Mouse (Mus musculus) heart, embryonic 14.5 days (tissue): Measurements from ENCODE around the gene Adam8. TPM values are rescaled to one million over a fixed set of nuclear protein-coding genes. Genes with fewer than 3 reads are reported as not detected.

Experiments
- ATAC-seq: fragments of 200-750 bp; cut with Nextera tagmentation; 2 replicates; pipeline ENCODE4 v1.8.0; 2017; ENCODE audit warnings: low read depth, moderate TSS enrichment; ENCODE audit not compliant: insufficient number of reproducible peaks, insufficient read depth, low FRiP score
- H3K27ac ChIP-seq, 2 experiments: fragments of 200-500 bp in 1 of 2; fragments of 300-500 bp in 1 of 2; sonication (generic) in 1 of 2; replicated peaks in 1 of 2; 2 replicates each; pipeline ENCODE4 v1.5.1; 2012 to 2014; ENCODE audit warnings: low read depth in 2 of 2, low read length in 2 of 2, control low read depth in 1 of 2, mild to moderate bottlenecking in 1 of 2, mixed read lengths in 1 of 2; ENCODE audit not compliant: control insufficient read depth in 1 of 2, insufficient read depth in 1 of 2
- H3K27me3 ChIP-seq: fragments of 300-500 bp; sonication (generic); 2 replicates; pipeline ENCODE4 v1.6.1; 2014; ENCODE audit warnings: mild to moderate bottlenecking, low read length, control low read depth; ENCODE audit not compliant: control insufficient read depth, insufficient read depth
- H3K36me3 ChIP-seq: fragments of 300-500 bp; sonication (generic); 2 replicates; pipeline ENCODE4 v1.6.1; 2014; ENCODE audit warnings: mild to moderate bottlenecking, control low read depth, low read length, mixed read lengths; ENCODE audit not compliant: control insufficient read depth, insufficient read depth
- H3K4me1 ChIP-seq, 2 experiments: fragments of 200-500 bp in 1 of 2; fragments of 300-500 bp in 1 of 2; sonication (generic) in 1 of 2; 2 replicates each; pipeline ENCODE4 v1.6.1; 2012 to 2014; ENCODE audit warnings: low read length in 2 of 2, control low read depth in 1 of 2, mixed read lengths in 1 of 2; ENCODE audit not compliant: control insufficient read depth in 2 of 2, insufficient read depth in 2 of 2
- H3K4me2 ChIP-seq: fragments of 300-500 bp; sonication (generic); 2 replicates; pipeline ENCODE4 v1.6.1; 2014; ENCODE audit warnings: mild to moderate bottlenecking, low read length
- H3K4me3 ChIP-seq, 2 experiments: fragments of 200-500 bp in 1 of 2; fragments of 300-500 bp in 1 of 2; sonication (generic) in 1 of 2; 2 replicates each; pipeline ENCODE4 v1.5.1; 2012 to 2014; ENCODE audit warnings: low read length in 2 of 2, mild to moderate bottlenecking in 2 of 2, control low read depth in 1 of 2, low read depth in 1 of 2, moderate library complexity in 1 of 2; ENCODE audit not compliant: control insufficient read depth in 1 of 2, insufficient read depth in 1 of 2
- H3K9ac ChIP-seq: fragments of 300-500 bp; sonication (generic); 2 replicates; pipeline ENCODE4 v1.6.1; 2014; ENCODE audit warnings: mild to moderate bottlenecking, low read length
- H3K9me3 ChIP-seq: fragments of 300-500 bp; sonication (generic); 2 replicates; pipeline ENCODE4 v1.6.1; 2016; ENCODE audit warnings: low read length, control low read depth; ENCODE audit not compliant: control insufficient read depth
- WGBS: fragments of 180-500 bp; shearing (Covaris S2); extraction: QIAGEN DNeasy Blood & Tissue Kit; methylation state at CpG from one replicate; pipeline ENCODE4 v1.1.7; 2014; 5-methylcytosine and 5-hydroxymethylcytosine counted together
- polyA plus RNA-seq: library from polyadenylated mRNA; unstranded; fragments of >200 nt; fragmentation: Nextera tagmentation; extraction: Ambion mirVana; gene quantifications from 2 replicates; pipeline ENCODE4 v1.2.1, GENCODE M21; 2014

Adam8 gene
- 0.82 and 1.5 TPM in 2 replicates for polyA plus RNA-seq

DNA sequence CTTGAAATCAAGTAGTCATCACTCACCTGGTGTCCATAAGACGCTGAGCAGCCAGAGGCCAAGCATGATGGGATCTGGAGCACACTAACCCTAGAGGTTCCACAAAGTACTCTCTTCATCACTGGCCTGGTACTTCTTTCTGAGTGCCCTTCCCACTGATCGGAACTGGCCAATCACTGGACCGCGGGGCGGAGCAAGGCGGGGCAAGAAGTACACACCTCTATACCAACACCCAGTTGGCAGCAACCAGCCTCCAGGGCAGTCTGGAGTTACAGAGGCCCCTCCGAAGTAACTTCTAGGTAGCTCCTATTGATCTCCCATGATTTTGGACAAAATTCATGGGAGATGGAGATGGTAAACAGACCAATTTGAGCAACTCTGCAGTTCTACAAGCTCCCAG lies at the start of gene Adam8:
Gene Adam8 (minus strand): TSS at position 157 of the 400 bp plus-strand sequence.
- Histone ChIP-seq H3K27ac (no peak within 1 kb of the TSS), H3K4me3 (no peak within 1 kb of the TSS), H3K27me3 (0 out of 2 replicates have a peak, but pooled peaks cover 13% of the 10 kb centered on the region), H3K36me3 (peaks cover 32% of the 10 kb centered on the region), H3K4me2 (no peak within 1 kb of the TSS), H3K9me3 (no peaks in the 10 kb centered on the region), H3K4me1 (no peaks in the 10 kb centered on the region), H3K9ac (no peak within 1 kb of the TSS)
- no peak for ATAC-seq
- 16% methylated on average over 7 of the region's 7 CpGs for WGBS

DNA sequence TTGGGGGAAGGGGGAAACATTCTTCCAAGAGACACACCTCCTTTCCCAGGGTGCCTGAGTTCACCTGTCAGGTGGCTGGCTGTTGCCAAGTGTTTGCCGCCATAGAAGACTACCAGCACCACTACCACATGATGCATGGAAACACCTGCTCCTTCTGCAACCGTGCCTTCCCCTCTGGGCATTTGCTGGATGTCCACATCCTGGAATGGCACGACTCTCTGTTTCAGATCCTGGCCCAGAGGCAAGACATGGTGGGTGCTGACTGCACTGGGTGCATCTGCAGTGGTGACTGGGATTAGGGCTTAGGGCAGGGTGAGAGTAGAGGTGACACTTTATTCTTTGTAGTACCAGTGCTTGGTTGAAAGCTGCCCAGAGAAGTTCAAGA lies 44.8 kb upstream of the Adam8 start:
- Histone ChIP-seq H3K36me3 (peaks cover 39% of the 10 kb centered on the region), H3K4me2 (peak overlapping the region; percentile 84), H3K9me3 (no peaks in the 10 kb centered on the region), H3K4me3 (peak overlapping the region; percentile 59 to 79), H3K9ac (peak overlapping the region; percentile 90), H3K4me1 (peaks cover 3 to 11% of the 10 kb centered on the region in 2 experiments), H3K27ac (no peak overlapping the region), H3K27me3 (no peaks in the 10 kb centered on the region)
- 52% methylated on average over 3 of the region's 3 CpGs for WGBS
- no peak for ATAC-seq

DNA sequence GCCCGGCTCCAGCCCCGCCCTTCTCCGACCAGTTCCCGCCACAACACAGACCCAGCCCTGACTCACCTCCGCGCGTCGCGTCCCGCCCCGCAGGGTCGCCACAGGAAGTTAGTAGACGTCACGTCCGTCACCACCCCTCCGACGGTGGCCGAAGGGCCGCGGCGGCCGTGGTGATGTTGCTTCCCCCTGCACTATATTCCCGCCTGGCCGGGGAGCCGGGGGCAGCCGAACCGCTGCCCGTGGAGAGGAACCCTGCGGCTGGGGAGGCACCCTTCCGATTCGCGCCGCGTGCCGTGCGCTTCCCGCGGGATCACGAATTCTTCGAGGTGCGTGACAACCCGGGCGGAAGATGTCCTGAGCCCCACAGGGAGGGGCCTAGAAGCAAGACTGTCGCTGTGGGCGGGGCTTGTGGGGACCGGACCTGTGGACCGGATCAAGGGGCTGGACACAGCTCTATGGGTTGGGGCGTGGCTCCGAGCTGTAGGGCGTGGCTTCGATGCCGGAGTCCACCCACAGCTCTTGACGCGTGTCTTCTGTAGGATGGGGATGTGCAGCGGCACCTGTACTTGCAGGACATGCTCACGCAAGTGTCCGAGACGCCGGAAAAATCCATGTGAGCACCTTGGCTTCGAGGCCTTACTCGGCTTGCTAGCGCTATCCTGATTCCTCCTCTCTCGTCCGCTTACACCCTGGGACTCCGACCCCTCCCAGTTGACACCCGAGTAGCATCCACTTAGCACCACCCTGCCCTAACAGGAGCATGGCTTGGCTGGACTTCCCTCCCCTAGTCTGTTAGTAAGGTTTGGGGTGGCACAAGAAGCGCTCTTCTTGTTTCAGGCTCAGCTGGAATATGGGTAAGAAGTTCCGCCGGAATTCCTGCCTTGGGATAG lies 44.2 kb upstream of the Adam8 start, which contains the start of the genes Zfp511 and Tubgcp2:
Gene Zfp511 (plus strand): TSS at position 111 of the 890 bp plus-strand sequence.
Gene Tubgcp2 (minus strand): TSS at position 389 of the 890 bp plus-strand sequence.
- ATAC-seq: peak; percentile 96
- peak within 1 kb of the TSS; percentile 90 for H3K9ac ChIP-seq
- peaks cover 3 to 11% of the 10 kb centered on the region in 2 experiments for H3K4me1 ChIP-seq
- H3K27ac ChIP-seq: peak within 1 kb of the TSS; percentile 62 to 89
- peaks cover 45% of the 10 kb centered on the region for H3K36me3 ChIP-seq
- H3K27me3 ChIP-seq: no peaks in the 10 kb centered on the region
- WGBS: 1% methylated on average over 69 of the region's 69 CpGs
- no peaks in the 10 kb centered on the region for H3K9me3 ChIP-seq
- H3K4me2 ChIP-seq: peak within 1 kb of the TSS; percentile 84
- peak within 1 kb of the TSS; percentile 59 to 79 for H3K4me3 ChIP-seq

DNA sequence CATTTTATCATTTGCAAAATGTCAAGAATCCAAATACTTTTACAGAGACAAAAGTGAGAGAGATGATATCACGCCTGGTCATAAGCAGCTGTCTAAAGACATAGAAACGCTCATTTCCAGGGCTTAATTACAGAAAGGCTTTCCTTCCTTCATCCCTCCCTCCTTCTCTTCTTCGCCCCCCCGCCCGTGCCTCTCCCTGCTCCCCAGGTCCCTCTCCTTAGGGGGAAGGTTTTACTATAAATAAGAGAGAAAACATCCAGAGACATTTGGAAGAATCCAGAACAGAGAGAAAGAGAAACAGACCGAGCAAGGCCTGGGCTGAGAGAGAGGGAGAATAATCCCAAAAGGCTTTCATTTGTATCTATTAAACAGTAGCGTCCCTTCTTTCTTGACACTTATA lies 43.1 kb upstream of the Adam8 start:
- H3K27me3 ChIP-seq: no peaks in the 10 kb centered on the region
- ATAC-seq: no peak
- peaks cover 50% of the 10 kb centered on the region for H3K36me3 ChIP-seq
- peak overlapping the region in 1 of 2 experiments; percentile 89; a peak in 2 of 4 replicates for H3K27ac ChIP-seq
- H3K9ac ChIP-seq: peak overlapping the region; percentile 90
- H3K4me1 ChIP-seq: peaks cover 3 to 11% of the 10 kb centered on the region in 2 experiments
- H3K4me3 ChIP-seq: peak overlapping the region; percentile 59 to 79
- no peaks in the 10 kb centered on the region for H3K9me3 ChIP-seq
- H3K4me2 ChIP-seq: peak overlapping the region; percentile 84
- 12% methylated on average over 7 of the region's 7 CpGs for WGBS

DNA sequence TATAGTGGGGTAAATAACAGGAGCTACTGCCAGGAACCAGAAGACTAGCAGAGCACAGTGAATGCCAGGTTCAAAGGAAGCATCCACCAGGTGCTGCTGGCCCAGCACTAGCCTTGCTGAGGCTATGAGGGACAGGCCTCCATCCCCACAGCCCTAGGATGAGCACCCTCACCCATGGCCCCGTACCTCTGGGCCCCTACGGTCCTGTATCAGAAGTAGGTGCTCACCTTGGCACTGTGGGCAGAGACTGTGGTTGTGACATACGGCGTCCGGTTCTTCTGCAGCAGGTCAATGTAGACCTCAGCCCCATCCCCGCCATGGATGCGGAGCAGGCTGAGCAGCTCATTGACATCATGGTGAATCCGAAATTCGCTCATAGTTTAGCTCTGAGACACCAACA lies 41.0 kb upstream of the Adam8 start:
- H3K27me3 ChIP-seq: no peaks in the 10 kb centered on the region
- H3K9ac ChIP-seq: no peak overlapping the region
- ATAC-seq: no peak
- H3K9me3 ChIP-seq: no peaks in the 10 kb centered on the region
- peaks cover 58% of the 10 kb centered on the region for H3K36me3 ChIP-seq
- no peak overlapping the region for H3K4me3 ChIP-seq
- 94% methylated on average over 9 of the region's 9 CpGs for WGBS
- no peak overlapping the region for H3K4me2 ChIP-seq
- H3K27ac ChIP-seq: no peak overlapping the region
- H3K4me1 ChIP-seq: peaks cover 3 to 11% of the 10 kb centered on the region in 2 experiments

DNA sequence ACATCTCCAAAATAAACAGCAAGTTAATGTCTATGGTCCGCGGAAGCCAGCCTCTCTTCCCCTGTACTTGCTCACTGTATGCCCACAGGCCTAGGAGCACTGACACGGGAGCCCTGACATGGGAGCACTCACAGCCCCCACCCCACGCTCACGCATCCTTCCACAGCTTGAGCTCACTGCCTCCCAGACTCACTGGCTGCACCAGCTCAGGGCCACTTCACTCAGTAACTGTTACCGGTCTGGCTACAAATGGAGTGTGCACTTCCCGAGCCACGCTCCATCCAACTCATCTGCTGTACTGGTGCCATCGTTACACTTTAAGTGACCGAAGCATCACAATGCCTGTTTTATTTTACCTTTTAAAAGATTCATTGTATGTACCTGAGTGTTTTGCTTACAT lies 40.0 kb upstream of the Adam8 start:
- no peak overlapping the region for H3K4me3 ChIP-seq
- H3K4me2 ChIP-seq: no peak overlapping the region
- no peak overlapping the region for H3K9ac ChIP-seq
- no peak for ATAC-seq
- no peaks in the 10 kb centered on the region for H3K9me3 ChIP-seq
- peaks cover 3 to 11% of the 10 kb centered on the region in 2 experiments for H3K4me1 ChIP-seq
- 91% methylated on average over 10 of the region's 10 CpGs for WGBS
- no peak overlapping the region for H3K27ac ChIP-seq
- H3K36me3 ChIP-seq: peaks cover 60% of the 10 kb centered on the region
- no peaks in the 10 kb centered on the region for H3K27me3 ChIP-seq

DNA sequence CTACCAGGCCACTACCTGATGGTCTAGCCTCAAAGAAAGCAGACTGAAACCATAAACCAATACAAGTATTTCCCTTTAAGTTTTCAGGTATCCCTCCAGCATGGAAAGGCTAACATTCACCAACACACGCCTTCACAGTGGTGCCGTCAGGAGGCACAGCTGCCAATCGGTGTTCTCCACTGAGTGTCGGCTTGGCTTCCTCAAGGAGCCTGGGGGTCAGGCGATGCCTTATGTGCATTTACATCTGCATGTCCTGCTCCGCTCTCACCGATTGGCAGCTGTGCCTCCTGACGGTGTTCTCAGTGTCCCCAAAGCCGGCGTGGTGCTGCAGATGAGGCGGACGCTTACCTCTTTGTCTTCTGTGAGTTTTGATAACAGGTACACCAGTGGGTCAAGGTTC lies 39.4 kb upstream of the Adam8 start:
- no peak for ATAC-seq
- WGBS: 94% methylated on average over 12 of the region's 12 CpGs
- H3K36me3 ChIP-seq: peaks cover 60% of the 10 kb centered on the region

More for the DNA sequence above, 39.4 kb upstream of the Adam8 start:
- peaks cover 0 to 6% of the 10 kb centered on the region in 2 experiments; a peak in 3 of 4 replicates for H3K4me1 ChIP-seq
- no peak overlapping the region for H3K4me2 ChIP-seq
- no peaks in the 10 kb centered on the region for H3K9me3 ChIP-seq
- no peak overlapping the region for H3K27ac ChIP-seq
- no peaks in the 10 kb centered on the region for H3K27me3 ChIP-seq
- H3K9ac ChIP-seq: no peak overlapping the region
- no peak overlapping the region for H3K4me3 ChIP-seq
